Mouse (Mus musculus) megakaryocyte, embryonic 14.5 days (primary cell): ENCODE data around the gene Egfr.

Source experiments
- FLI1 ChIP-seq: IDR thresholded peaks from 2 replicates; pipeline ENCODE4 v1.6.1; 2012; ENCODE audit warnings: low read length, inconsistent platforms, mixed read lengths
- GATA1 ChIP-seq: IDR thresholded peaks from 3 replicates; pipeline ENCODE4 v1.6.1; 2012; ENCODE audit warnings: mixed read lengths, low read length, inconsistent platforms, borderline replicate concordance

DNA sequence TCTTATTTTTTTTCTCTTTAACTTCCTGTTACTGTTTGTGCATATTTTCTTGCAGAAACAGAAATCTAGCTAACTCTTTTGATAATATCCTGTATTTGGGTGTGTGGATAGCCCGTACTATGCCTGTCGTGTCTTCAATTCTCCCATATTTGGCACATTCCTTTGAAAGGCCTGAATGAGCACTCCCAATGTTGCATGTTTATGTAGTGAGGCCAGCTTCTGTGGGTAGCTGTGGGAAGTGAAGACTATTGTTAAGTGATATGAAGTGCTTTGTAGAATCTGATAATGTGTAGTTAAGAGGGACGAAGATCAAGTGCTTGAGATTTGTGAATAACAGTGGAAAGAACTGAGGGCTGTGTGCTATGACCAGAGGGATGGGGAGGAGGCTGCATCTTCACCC, 77.5 kb downstream of the Egfr start:
- TF ChIP-seq GATA1 (no peak), FLI1 (no peak)
